Mouse (Mus musculus): ENCODE measurements at regions not wholly inside any gene's neighbourhood (a gene's known extent, or its start where the extent isn't known, plus 50 kb on each side); places are given as distances from the start of the nearest gene placed in this dataset.

DNA sequence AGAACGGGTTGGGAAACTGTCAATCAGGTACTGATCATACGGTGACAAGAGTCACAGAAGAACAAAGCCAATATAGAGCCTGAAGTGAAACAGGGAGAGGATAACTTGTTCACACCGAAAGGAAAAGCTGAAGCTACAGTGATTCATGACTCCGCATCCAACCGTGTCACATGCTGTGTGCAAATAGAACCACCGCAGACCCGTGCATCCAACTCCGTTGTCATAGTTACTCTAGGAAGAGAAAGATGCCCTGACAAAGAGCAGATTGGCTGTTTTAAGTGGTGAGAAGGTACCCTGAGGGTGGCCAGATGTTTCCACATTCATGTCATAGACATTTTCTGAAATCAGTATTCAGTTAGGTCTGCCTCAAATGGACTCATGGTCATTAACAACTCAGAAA is 85.1 kb downstream of the Tsen15 start:
- TF ChIP-seq ZKSCAN1 (IDR thresholded peaks at IDR 0.05; ENCODE audit: borderline replicate concordance, low read depth, low read length) (no peak), EP300 (IDR thresholded peaks at IDR 0.05; ENCODE audit: low read length) (no peak), POLR2A (IDR thresholded peaks at IDR 0.05; ENCODE audit: low read depth, low read length) (no peak), JUND (conservative IDR thresholded peaks at IDR 0.05; ENCODE audit: low read depth, low read length) (no peak), CTCF (conservative IDR thresholded peaks at IDR 0.05 in 1 of 2, IDR thresholded peaks at IDR 0.05 in 1 of 2; ENCODE audit: low read depth in 2 of 2, low read length in 2 of 2) (no peak), MXI1 (IDR thresholded peaks at IDR 0.05; ENCODE audit: low read depth, low read length) (no peak), IRF4 (IDR thresholded peaks at IDR 0.05; ENCODE audit: low read depth, low read length) (no peak), MAZ (IDR thresholded peaks at IDR 0.05; ENCODE audit: low read depth, low read length) (no peak), UBTF (IDR thresholded peaks at IDR 0.05; ENCODE audit: low read depth, low read length) (no peak), E2F4 (IDR thresholded peaks at IDR 0.05; ENCODE audit: insufficient replicate concordance, low read depth, low read length) (no peak), TBP (conservative IDR thresholded peaks at IDR 0.05; ENCODE audit: low read depth, low read length) (no peak)

Measured in CH12.LX (cell line).